Mouse (Mus musculus) stomach, postnatal 0 days (tissue): ENCODE data around the gene Dlg1.

Experiments
- CTCF ChIP-seq: IDR thresholded peaks from 2 replicates; pipeline ENCODE4 v1.5.1; 2016; ENCODE audit warnings: antibody characterized with exemption, low read depth, mild to moderate bottlenecking, moderate library complexity
- EP300 ChIP-seq: optimal IDR thresholded peaks from 2 replicates; pipeline ENCODE3; 2016; ENCODE audit warnings: antibody characterized with exemption

GRCm38 (mm10) chr16:31866911-31867310, 203.7 kb downstream of the Dlg1 start:
- TF ChIP-seq CTCF (no peak), EP300 (no peak)
